Mouse (Mus musculus) megakaryocyte, adult 5-6 weeks (primary cell): ENCODE results near the gene Stxbp5l. TPM values are rescaled to one million over a fixed set of nuclear protein-coding genes. Genes with fewer than 3 reads are reported as not detected.
"Not testable (repeated sequence)": the region's sequence is repeated elsewhere in the genome, so short reads cannot be mapped to it uniquely, and the experiment has no call there.

Experiments
- ATAC-seq: 2 replicates; pipeline ENCODE4 v1.8.0; 2016; ENCODE audit warnings: mild to moderate bottlenecking, inconsistent platforms; ENCODE audit not compliant: poor library complexity, severe bottlenecking
- total RNA-seq, 2 experiments: library from RNA; stranded (forward) in 1 of 2; stranded (reverse) in 1 of 2; fragments of 153-499, 151-499 nt in 1 of 2; fragments of 221-1000, 200-1000 nt in 1 of 2; gene quantifications; 2 replicates each; pipeline versions ENCODE4 v1.2.3 to v1.2.4; 2015 to 2017

Gene Stxbp5l
- total RNA-seq, 2 experiments from 2014 or later, result not detected

DNA sequence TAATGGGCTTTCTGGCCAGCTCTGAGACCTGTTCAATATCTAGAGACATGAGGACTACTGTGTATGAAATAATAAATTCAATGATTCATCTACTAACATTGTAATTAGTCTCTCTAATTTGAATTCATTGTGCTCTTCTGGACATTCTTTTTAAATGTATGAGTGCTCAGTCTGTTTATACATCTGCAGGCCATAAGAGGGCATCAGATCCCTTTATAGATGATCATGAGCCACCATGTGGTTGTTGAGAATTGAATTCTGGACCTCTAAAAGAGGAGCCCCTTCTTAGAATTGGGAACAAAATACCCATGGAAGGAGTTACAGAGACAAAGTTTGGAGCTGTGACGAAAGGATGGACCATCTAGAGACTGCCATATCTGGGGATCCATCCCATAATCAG, 92.2 kb downstream of the Stxbp5l start:
- no peak for ATAC-seq

DNA sequence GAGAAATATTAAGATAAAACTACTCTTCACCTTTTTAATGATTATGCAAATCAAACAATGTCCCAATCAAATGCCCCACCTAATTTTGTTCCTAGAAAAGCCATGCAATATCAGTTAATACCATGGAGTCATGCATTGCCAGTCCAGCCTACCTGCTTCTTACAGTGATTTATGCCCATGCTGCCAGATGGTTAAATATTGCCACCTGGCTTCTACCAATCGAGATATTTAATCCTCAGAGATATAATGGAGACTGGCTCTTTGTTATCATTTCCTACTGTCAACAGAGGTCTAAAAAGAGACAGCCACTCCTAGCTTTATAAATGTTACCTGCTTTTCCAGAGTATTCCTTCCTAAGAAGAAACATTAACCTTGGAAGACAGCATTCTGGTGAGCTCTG, 104.6 kb downstream of the Stxbp5l start:
- no peak for ATAC-seq

GRCm38 (mm10) chr16:37273681-37274080, 111.1 kb downstream of the Stxbp5l start:
- ATAC-seq, result no peak

DNA sequence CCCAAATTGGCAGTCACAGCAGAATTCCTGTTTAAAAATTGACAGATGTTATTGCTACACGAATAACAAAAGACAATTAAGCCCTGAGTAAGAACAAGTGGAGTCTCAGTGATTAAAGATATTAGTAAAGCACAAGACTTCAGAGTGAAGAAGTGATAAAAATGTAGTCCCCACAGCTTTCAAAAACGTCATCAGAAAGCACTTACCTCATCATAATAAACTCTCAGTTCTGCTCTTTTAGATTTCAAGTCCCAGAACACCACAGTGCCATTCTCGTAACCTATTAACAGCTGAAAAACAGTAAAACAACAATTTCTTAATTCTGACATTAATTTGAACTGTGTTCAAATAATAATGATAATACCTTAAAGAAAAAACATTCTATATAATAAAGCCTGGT, 123.1 kb downstream of the Stxbp5l start:
- ATAC-seq, result no peak

DNA sequence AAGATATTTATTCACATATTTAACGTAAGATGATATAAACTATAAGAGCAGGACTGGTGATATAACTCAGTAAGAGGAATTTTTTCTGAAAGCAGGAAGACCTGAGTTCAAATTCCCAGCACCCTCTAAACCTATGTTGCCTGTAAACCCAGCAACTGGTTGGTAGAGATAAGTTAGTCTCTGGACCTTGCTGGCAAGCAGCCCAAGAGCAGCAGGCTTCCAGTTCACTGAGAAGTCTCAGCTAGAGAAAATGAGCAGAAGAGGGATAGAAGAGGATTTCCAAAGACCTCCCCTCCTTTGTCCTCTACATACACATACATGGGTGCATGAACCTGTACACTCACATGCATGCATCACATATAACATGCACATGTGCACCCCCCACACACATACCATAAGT, 165.6 kb downstream of the Stxbp5l start:
- no peak for ATAC-seq

- ATAC-seq, result no peak
These were observed 176.0 kb downstream of the Stxbp5l start for GRCm38 (mm10) chr16:37208783-37209182.

DNA sequence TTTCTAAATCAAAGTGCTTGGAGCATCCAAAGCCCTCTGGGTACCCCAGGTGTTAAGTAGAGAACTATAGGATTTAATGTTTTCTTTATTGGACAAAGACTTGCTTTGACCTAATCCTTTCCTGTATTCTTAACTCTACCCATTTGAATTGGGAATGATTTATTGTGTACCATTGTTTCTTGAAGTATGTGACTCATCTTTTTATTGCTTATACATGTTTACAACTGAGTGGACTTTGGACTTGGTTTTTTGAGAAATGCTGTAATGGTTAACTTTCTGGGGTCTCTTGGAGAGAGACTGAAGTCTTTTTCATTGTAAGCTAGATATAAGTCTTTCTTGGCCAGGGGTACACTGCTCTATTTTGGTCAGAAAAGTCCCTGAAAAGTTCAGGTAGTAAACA, 190.6 kb downstream of the Stxbp5l start:
- no peak for ATAC-seq

- ATAC-seq, result not testable (repeated sequence)
These were observed 259.6 kb downstream of the Stxbp5l start for GRCm38 (mm10) chr16:37125190-37125589.

DNA sequence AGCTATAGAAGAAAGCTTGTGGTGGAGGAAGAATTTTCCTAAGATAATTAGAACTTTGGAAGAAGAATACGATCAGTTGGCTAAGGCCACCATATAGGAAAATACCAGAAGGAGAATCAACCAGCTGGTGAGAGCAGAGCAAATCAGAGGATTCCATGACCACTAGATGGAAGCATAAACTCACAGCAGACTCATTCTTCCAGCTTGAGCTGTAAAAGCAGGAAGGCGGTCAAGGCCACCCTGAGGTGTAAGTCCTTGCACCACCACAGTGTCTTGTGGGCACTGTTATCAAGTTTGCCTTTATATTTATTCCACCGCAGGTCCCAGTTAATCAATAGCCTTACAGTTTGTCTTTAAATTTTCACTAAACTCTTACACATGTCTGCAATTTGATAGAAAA, 275.5 kb downstream of the Stxbp5l start:
- ATAC-seq, result no peak

- ATAC-seq, result no peak
These were observed 276.0 kb downstream of the Stxbp5l start for GRCm38 (mm10) chr16:37108763-37109162.

- no peak for ATAC-seq
These were observed 290.5 kb downstream of the Stxbp5l start for GRCm38 (mm10) chr16:37094169-37094833.

- ATAC-seq, result no peak
These were observed 295.1 kb downstream of the Stxbp5l start for GRCm38 (mm10) chr16:37089648-37090047.

DNA sequence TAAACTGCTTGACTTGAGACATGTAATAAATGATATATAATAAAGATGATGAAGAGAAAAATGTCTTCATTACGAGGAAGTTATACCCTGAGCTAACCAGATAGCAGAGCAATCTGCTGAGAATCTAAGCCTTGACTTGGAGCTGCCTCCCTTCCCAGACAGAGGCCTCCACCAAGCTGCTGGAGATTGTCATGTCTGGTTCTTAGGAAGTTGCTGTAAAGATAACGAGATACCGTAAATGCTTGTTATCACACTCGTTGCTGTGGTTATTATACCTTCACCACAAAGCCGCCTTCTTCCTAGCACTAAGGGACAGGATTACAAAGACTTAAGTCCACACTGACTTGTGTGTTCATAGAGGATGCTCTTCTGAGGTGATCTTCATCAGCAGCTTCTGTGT, 312.4 kb downstream of the Stxbp5l start:
- ATAC-seq, result no peak

Other genes with a start within 250 kb of the Stxbp5l start
- gene Gtf2e1, start 154.8 kb upstream of the Stxbp5l start, total RNA-seq (2015), result 7.3 and 10.2 TPM in 2 replicates
- gene Gtf2e1, start 154.8 kb upstream of the Stxbp5l start, total RNA-seq (2017), result 14.4 and 14.6 TPM in 2 replicates
- 9.6 and 12.2 TPM in 2 replicates for gene Rabl3, start 154.9 kb upstream of the Stxbp5l start, total RNA-seq (2015)
- 5.6 and 7.4 TPM in 2 replicates for gene Rabl3, start 154.9 kb upstream of the Stxbp5l start, total RNA-seq (2017)
- not detected in 2 replicates for gene Hgd, start 195.2 kb upstream of the Stxbp5l start, total RNA-seq (2015)
- not detected in 2 replicates for gene Hgd, start 195.2 kb upstream of the Stxbp5l start, total RNA-seq (2017)